Mouse (Mus musculus) megakaryocyte, embryonic 14.5 days (primary cell): ENCODE measurements around the gene Spint3.

Experiments used
- FLI1 ChIP-seq: IDR thresholded peaks from 2 replicates; pipeline ENCODE4 v1.6.1; 2012; ENCODE audit warnings: low read length, inconsistent platforms, mixed read lengths
- GATA1 ChIP-seq: IDR thresholded peaks from 3 replicates; pipeline ENCODE4 v1.6.1; 2012; ENCODE audit warnings: mixed read lengths, low read length, inconsistent platforms, borderline replicate concordance

DNA sequence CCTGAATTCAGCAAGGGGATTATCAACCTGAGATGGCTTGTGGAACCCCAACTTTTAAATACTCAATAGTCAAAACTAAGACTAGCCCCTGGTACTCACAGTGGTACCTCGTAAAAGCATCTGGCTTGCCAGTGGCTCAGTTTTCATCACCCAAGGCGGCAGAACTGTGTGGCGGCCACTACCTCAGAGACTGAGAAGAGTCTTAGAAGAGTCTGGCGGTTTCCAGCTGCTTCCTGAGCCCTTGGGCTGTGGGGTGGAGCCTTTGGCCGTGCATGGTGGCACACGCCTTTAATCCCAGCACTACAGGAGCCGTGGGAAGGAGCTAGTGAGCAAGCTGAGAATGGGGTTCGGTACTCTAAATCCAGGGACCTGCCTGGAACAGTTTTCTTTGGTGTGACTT lies 51.0 kb downstream of the Spint3 start:
- TF ChIP-seq FLI1 (no peak), GATA1 (no peak)
